Mouse (Mus musculus) stomach, embryonic 16.5 days (tissue): ENCODE measurements around the gene Ptcd3. TPM values are rescaled to one million over a fixed set of nuclear protein-coding genes. Genes with fewer than 3 reads are reported as not detected.
"Not testable (repeated sequence)": the region's sequence is repeated elsewhere in the genome, so short reads cannot be mapped to it uniquely, and the experiment has no call there.

Experiments used
- ATAC-seq: fragments of 200-750 bp; cut with Nextera tagmentation; 2 replicates; pipeline ENCODE4 v1.8.0; 2017; ENCODE audit warnings: moderate number of reproducible peaks, moderate TSS enrichment; ENCODE audit not compliant: insufficient read depth, low FRiP score
- H3K27ac ChIP-seq: fragments of 300-500 bp; sonication (generic); 2 replicates; pipeline ENCODE4 v1.5.1; 2014; ENCODE audit warnings: low read length
- H3K27me3 ChIP-seq: fragments of 300-500 bp; sonication (generic); 2 replicates; pipeline ENCODE4 v1.6.1; 2014; ENCODE audit warnings: low read length, control low read depth, mixed read lengths; ENCODE audit not compliant: control insufficient read depth, insufficient read depth
- H3K36me3 ChIP-seq: fragments of 300-500 bp; sonication (generic); 2 replicates; pipeline ENCODE4 v1.6.1; 2014; ENCODE audit warnings: low read length; ENCODE audit not compliant: control insufficient read depth, insufficient read depth
- H3K4me1 ChIP-seq: fragments of 300-500 bp; sonication (generic); 2 replicates; pipeline ENCODE4 v1.6.1; 2014; ENCODE audit warnings: low read length, control low read depth, mixed read lengths; ENCODE audit not compliant: control insufficient read depth, insufficient read depth
- H3K4me2 ChIP-seq: fragments of 300-500 bp; sonication (generic); 2 replicates; pipeline ENCODE4 v1.6.1; 2014; ENCODE audit warnings: low read depth, low read length, mixed read lengths
- H3K4me3 ChIP-seq: fragments of 300-500 bp; sonication (generic); replicated peaks from 2 replicates; pipeline ENCODE4 v1.5.1; 2014; ENCODE audit warnings: mild to moderate bottlenecking, low read length
- H3K9ac ChIP-seq: fragments of 300-500 bp; sonication (generic); 2 replicates; pipeline ENCODE4 v1.6.1; 2014; ENCODE audit warnings: low read length
- H3K9me3 ChIP-seq: fragments of 300-500 bp; sonication (generic); replicated peaks from 2 replicates; pipeline ENCODE4 v1.6.1; 2016; ENCODE audit warnings: low read length, control low read depth; ENCODE audit not compliant: control insufficient read depth
- WGBS: fragments of 180-500 bp; shearing (Covaris S2); extraction: QIAGEN DNeasy Blood & Tissue Kit; methylation state at CpG from one replicate; pipeline ENCODE4 v1.1.7; 2014; 5-methylcytosine and 5-hydroxymethylcytosine counted together
- polyA plus RNA-seq: library from polyadenylated mRNA; unstranded; fragments of >200 nt; fragmentation: Nextera tagmentation; extraction: Ambion mirVana; gene quantifications from 2 replicates; pipeline ENCODE4 v1.2.1, GENCODE M21; 2015

The Ptcd3 gene
- polyA plus RNA-seq, 1 experiment from 2014 or later = 90.8 TPM

DNA sequence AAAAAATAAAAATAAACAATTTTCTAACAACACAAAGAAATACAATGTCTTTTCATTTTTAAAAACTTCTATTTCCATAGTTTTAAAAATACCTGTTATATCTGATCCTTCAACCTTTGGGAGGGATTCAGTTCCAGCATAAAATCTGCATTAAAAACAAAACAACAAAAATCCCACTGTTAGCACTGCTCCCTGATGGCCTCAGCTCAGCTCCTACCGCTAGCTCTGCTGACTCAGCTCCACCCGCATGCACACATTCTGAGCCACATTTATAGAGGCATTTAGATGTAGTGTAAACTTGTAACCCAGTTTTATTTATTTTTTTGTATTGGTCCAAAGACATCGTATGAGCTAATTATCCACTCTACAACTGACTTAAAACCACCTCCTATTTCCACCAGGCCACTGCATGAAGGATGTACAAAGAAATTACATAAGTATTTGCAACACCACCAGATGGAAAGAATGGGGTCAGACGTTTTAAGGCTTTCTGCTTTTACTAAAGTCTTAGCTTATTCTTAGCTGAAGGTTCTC lies 781 bp downstream of the Ptcd3 start:
- Histone ChIP-seq H3K4me1 (peaks cover 3% of the 10 kb centered on the region), H3K27me3 (no peaks in the 10 kb centered on the region), H3K36me3 (peaks cover 9% of the 10 kb centered on the region; the same call in 1 of the 2 replicates), H3K4me2 (peak overlapping the region; percentile 82), H3K9me3 (no peaks in the 10 kb centered on the region), H3K27ac (no peak overlapping the region), H3K4me3 (peak overlapping the region; percentile 97), H3K9ac (peak overlapping the region; percentile 81)
- no peak for ATAC-seq
- 5% methylated on average over 4 of the region's 4 CpGs for WGBS

DNA sequence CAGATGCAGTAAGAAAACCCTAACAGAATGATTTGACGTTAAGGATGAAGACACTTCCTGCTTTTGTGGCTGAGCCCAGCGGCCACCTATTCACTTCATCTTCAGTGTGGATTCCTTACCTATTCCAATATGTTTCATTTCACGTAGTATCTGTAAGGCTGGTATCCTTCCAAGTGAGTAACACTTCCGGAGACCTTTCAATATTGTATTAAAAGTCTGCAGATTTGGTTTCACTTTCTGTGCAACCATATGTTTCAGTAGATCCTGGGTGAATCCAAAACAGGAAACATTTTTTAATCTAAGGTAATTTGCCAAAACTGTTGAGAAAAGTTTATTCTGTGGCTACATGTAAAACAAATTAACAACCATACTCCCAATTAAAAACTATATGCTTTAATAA lies 15.3 kb downstream of the Ptcd3 start:
- Histone ChIP-seq H3K36me3 (peaks cover 34% of the 10 kb centered on the region), H3K9ac (no peak overlapping the region)

DNA sequence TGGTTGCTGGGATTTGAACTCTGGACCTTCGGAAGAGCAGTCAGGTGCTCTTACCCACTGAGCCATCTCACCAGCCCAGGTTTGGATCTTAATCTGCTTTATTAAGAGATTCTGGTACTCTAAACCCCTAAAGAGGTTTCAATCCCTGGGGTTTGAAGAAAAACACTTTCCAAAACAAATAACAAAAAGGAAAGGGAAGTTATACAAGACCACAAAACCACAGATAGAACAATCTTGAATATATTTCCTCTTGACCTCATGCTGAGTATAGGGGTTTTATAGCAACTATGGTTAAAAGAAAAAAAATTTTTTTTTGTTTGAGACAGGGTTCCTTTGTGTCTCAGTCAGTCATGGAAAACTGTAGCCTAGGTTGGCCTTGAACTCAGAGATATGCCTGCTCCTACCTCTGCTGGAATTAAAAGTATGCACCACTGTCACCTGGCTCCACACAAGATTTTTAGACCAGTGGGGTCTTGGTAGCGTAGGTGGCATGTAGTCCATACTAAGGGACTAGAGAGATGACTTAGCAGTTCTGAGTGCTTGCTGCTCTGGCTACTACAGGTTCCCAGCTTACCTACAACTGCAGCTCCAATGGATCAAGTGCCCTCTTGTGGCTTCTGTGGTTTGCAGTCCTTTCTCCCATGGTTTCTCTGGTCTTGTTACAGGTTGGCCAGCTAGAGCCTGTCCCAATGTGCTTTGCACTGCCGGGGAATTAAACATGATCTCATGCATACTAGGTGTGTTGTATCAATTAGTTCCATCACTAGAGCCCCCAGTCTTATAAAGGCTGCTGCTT lies 30.4 kb downstream of the Ptcd3 start:
- H3K9ac ChIP-seq = no peak overlapping the region
- H3K36me3 ChIP-seq = peaks cover 28% of the 10 kb centered on the region
- no peak overlapping the region for H3K4me2 ChIP-seq
- no peaks in the 10 kb centered on the region for H3K4me1 ChIP-seq
- WGBS = 86% methylated on average over 3 of the region's 3 CpGs
- H3K27me3 ChIP-seq = no peaks in the 10 kb centered on the region
- ATAC-seq = no peak
- H3K9me3 ChIP-seq = no peaks in the 10 kb centered on the region
- no peak overlapping the region for H3K4me3 ChIP-seq
- no peak overlapping the region for H3K27ac ChIP-seq

More for the DNA sequence above, 15.3 kb downstream of the Ptcd3 start:
- no peak overlapping the region for H3K27ac ChIP-seq
- H3K9me3 ChIP-seq = no peaks in the 10 kb centered on the region
- H3K4me3 ChIP-seq = no peak overlapping the region
- H3K4me2 ChIP-seq = no peak overlapping the region
- WGBS = 94% methylated on average over 4 of the region's 4 CpGs
- no peak for ATAC-seq
- no peaks in the 10 kb centered on the region for H3K27me3 ChIP-seq
- no peaks in the 10 kb centered on the region for H3K4me1 ChIP-seq

DNA sequence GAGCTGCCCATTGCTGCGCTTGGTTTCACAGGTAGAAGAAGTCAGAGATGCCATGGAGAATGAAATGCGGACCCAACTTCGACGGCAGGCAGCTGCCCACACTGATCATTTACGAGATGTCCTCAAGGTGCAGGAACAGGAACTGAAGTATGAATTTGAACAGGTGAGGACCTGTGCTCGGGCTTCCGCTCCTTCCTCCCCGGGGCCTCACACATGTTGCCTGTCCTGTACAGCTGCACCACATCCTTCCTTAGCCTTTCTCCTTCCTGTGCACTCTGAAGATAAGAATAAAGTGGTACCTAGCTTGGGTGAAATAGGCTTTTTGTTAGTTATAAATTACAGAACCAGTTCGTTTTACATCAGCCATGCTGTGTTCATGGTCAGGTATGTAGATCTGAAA lies 37.2 kb downstream of the Ptcd3 start:
- Histone ChIP-seq H3K27me3 (no peaks in the 10 kb centered on the region), H3K36me3 (peaks cover 7% of the 10 kb centered on the region), H3K4me2 (no peak overlapping the region), H3K4me1 (no peaks in the 10 kb centered on the region), H3K27ac (no peak overlapping the region), H3K9me3 (no peaks in the 10 kb centered on the region), H3K4me3 (no peak overlapping the region), H3K9ac (no peak overlapping the region)
- WGBS = 94% methylated on average over 9 of the region's 9 CpGs
- ATAC-seq = no peak

DNA sequence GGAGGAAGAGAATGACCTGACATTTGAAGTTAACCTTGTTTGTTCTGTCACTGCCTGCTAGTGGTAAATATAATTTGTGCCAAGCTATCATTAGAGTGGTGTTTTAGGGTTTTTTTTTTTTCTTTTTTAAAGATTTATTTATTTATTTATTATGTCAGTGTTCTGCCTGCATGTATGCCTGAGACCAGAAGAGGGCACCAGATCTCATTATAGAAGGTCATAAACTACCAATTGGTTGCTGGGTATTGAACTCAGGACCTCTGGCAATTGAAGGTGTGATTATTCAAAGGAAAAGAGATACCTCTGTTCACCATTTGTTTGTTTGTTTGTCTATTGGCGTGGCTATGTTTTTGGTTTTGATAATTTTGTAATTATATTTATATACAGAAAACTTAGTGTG lies 39.7 kb downstream of the Ptcd3 start:
- H3K4me2 ChIP-seq = no peak overlapping the region
- no peak for ATAC-seq
- no peak overlapping the region for H3K9ac ChIP-seq
- no peak overlapping the region for H3K4me3 ChIP-seq
- peaks cover 16% of the 10 kb centered on the region for H3K36me3 ChIP-seq
- 97% methylated on average over 1 of the region's 1 CpGs for WGBS
- no peaks in the 10 kb centered on the region for H3K27me3 ChIP-seq
- no peaks in the 10 kb centered on the region for H3K4me1 ChIP-seq
- H3K27ac ChIP-seq = no peak overlapping the region
- H3K9me3 ChIP-seq = no peaks in the 10 kb centered on the region

DNA sequence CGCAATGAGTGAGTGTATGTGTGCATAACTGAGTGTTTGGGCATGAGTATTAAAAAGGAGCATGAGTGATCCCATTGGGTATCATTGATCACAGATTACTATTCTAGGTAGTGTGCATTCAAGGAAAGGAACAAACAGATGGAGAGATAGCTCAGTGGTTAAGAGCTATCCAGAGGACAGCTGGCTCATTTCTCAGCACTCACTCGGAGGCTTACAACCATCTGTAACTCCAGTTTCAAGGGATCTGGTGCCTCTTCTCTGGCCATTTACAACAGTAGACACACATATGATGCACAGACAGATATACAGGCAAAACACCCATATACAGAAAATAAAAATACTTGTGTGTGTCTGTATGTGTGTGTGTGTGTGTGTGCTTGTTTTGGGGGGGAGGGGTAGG lies 40.8 kb downstream of the Ptcd3 start:
- no peak for ATAC-seq
- Histone ChIP-seq H3K27ac (no peak overlapping the region), H3K27me3 (no peaks in the 10 kb centered on the region), H3K4me2 (no peak overlapping the region), H3K4me1 (no peaks in the 10 kb centered on the region), H3K9ac (no peak overlapping the region), H3K9me3 (no peaks in the 10 kb centered on the region), H3K36me3 (peaks cover 23% of the 10 kb centered on the region), H3K4me3 (no peak overlapping the region)
- 85% methylated on average over 2 of the region's 2 CpGs for WGBS

DNA sequence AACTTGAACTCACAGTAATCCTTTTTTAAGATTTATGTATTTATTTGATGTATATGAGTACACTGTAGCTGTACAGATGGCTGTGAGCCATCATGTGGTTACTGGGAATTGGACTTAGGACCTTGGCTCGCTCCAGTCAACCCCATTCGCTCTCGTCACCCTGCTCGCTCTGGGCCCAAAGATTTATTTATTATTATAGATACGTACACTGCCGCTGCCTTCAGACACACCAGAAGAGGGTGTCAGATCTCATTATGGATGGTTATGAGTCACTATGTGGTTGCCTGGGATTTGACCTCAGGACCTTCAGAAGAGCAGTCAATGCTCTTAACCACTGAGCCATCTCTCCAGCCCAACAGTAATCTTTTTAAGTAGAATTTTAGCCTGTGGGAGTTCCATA lies 61.6 kb downstream of the Ptcd3 start:
- ATAC-seq = 0 out of 2 replicates have a peak, but pooled peaks have one; percentile 44
- not testable (repeated sequence) for H3K4me2 ChIP-seq, H3K27me3 ChIP-seq, H3K36me3 ChIP-seq, H3K4me3 ChIP-seq, H3K9ac ChIP-seq, H3K9me3 ChIP-seq, H3K4me1 ChIP-seq, H3K27ac ChIP-seq
- 80% methylated on average over 6 of the region's 6 CpGs for WGBS

DNA sequence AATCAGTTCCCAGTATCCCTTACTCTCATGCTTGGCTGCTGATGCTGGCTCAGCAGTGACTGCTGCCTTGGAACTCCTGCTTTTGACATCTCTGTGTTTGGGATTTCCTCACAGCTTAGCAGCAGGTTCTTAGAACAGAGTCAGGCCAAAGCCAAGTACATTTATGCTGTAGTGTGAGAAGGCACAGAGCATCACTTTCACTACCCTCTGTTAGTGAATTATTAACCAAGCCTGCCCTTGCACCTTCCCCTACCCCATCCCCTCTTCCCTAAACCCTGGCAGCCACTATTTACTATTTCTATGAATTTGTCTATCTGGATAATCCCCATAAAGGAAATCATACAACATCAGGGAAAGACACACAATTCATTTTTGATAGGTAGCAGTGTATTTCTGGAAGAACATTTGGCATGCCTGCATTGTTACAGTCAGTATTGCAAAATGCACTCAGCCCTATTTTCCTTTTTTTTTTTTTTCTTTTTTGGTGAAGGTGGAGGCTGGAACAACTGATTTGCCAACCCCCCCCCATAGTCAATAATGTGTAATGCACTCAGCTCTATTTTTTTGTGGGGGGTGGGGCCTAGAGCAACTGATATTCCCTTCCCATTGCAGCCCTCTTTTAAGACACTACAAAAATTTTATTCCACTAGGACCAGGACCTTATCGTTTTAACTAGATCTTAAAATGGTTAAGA lies 67.8 kb downstream of the Ptcd3 start:
- WGBS = 92% methylated on average over 1 of the region's 1 CpGs
- no peak for ATAC-seq
- no peak overlapping the region for H3K9ac ChIP-seq
- H3K9me3 ChIP-seq = no peaks in the 10 kb centered on the region
- no peak overlapping the region for H3K4me3 ChIP-seq
- no peaks in the 10 kb centered on the region for H3K36me3 ChIP-seq
- no peak overlapping the region for H3K27ac ChIP-seq
- no peak overlapping the region for H3K4me2 ChIP-seq
- peaks cover 4% of the 10 kb centered on the region; the same call in 1 of the 2 replicates for H3K4me1 ChIP-seq
- no peaks in the 10 kb centered on the region for H3K27me3 ChIP-seq

DNA sequence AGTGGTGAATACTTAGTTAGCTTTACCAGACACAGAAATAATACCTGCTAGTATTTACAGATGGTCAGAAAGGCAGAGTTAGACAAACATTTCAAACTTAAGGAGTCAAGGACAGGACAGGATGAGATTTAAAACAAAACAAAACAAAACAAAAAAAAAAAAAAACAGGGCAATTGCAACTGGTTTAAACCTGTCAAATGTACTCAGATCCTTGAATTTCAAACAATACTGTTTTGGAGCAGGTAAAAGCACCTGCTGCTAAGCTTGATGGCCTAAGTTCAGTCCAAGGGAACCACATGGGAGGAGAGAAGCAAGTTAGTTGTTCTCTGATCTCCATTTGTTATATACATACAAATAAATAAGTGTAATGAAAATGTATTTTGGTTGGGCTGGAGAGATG lies 68.7 kb downstream of the Ptcd3 start:
- H3K36me3 ChIP-seq = peaks cover 5% of the 10 kb centered on the region; the same call in 1 of the 2 replicates
- H3K27ac ChIP-seq = no peak overlapping the region
- H3K9ac ChIP-seq = no peak overlapping the region
- no peak overlapping the region for H3K4me3 ChIP-seq
- no peaks in the 10 kb centered on the region for H3K27me3 ChIP-seq
- peaks cover 4% of the 10 kb centered on the region; the same call in 1 of the 2 replicates for H3K4me1 ChIP-seq
- no peak for ATAC-seq
- no peak overlapping the region for H3K4me2 ChIP-seq
- no peaks in the 10 kb centered on the region for H3K9me3 ChIP-seq
